Mouse (Mus musculus): Measurements from ENCODE around the gene Dner. TPM values are rescaled to one million over a fixed set of nuclear protein-coding genes. Genes with fewer than 3 reads are reported as not detected.

Gene Dner
- polyA plus RNA-seq, 1 experiment from 2014 or later: not detected

GRCm38 (mm10) chr1:84449566-84450278, 246.3 kb downstream of the Dner start:
- DNase-seq (ENCODE audit: low read depth, low spot score) (no peak), ATAC-seq (no peak)
- no peaks in the 10 kb centered on the region for H3K27me3 ChIP-seq
- in situ Hi-C loops (cut with MboI; ENCODE audit: low pct_unique_long_range_greater_than_20kb): loop anchor here (25.0 kb wide), 1 partner anchor 712 kb away; no protein-coding TSS in a partner anchor
- ChIA-PET POLR2A (no interaction called here), CTCF (no interaction called here)
- no peak for TF ChIP-seq CTCF (IDR thresholded peaks at IDR 0.05)

- DNase-seq (ENCODE audit: low read depth, low spot score): no peak
- POLR2A ChIA-PET: no interaction called here
- ATAC-seq: no peak
- in situ Hi-C loops (cut with MboI; ENCODE audit: low pct_unique_long_range_greater_than_20kb): no loop called here
- CTCF ChIA-PET: interaction anchor here (1.1 kb wide), 1 partner anchor 20 kb away, joined by 4 read pairs; no protein-coding TSS in a partner anchor
- no peak for TF ChIP-seq CTCF (IDR thresholded peaks at IDR 0.05)
- no peaks in the 10 kb centered on the region for H3K27me3 ChIP-seq
These were observed 252.4 kb downstream of the Dner start for GRCm38 (mm10) chr1:84443640-84444039.

- no peaks in the 10 kb centered on the region for H3K27me3 ChIP-seq
- ChIA-PET POLR2A (no interaction called here), CTCF (interaction anchor here (1.1 kb wide), 1 partner anchor 19 kb away, joined by 4 read pairs; no protein-coding TSS in a partner anchor)
- ATAC-seq (no peak), DNase-seq (ENCODE audit: low read depth, low spot score) (no peak)
- in situ Hi-C loops (cut with MboI; ENCODE audit: low pct_unique_long_range_greater_than_20kb): no loop called here
- TF ChIP-seq CTCF (IDR thresholded peaks at IDR 0.05): no peak
These were observed 253.0 kb downstream of the Dner start for GRCm38 (mm10) chr1:84443050-84443449.

- no peak for ATAC-seq
- POLR2A ChIA-PET: no interaction called here
- no peak for DNase-seq (ENCODE audit: low read depth, low spot score)
- no peak for TF ChIP-seq CTCF (IDR thresholded peaks at IDR 0.05)
- in situ Hi-C loops (cut with MboI; ENCODE audit: low pct_unique_long_range_greater_than_20kb): no loop called here
- CTCF ChIA-PET: no interaction called here
- H3K27me3 ChIP-seq: no peaks in the 10 kb centered on the region
These were observed 254.6 kb downstream of the Dner start for GRCm38 (mm10) chr1:84441419-84441818.

- no peaks in the 10 kb centered on the region for H3K27me3 ChIP-seq
- ATAC-seq (no peak), DNase-seq (ENCODE audit: low read depth, low spot score) (no peak)
- CTCF ChIA-PET: no interaction called here
- in situ Hi-C loops (cut with MboI; ENCODE audit: low pct_unique_long_range_greater_than_20kb): no loop called here
- POLR2A ChIA-PET: no interaction called here
- no peak for TF ChIP-seq CTCF (IDR thresholded peaks at IDR 0.05)
These were observed 258.5 kb downstream of the Dner start for GRCm38 (mm10) chr1:84437565-84437964.

GRCm38 (mm10) chr1:84436281-84436680, 259.7 kb downstream of the Dner start:
- DNase-seq (ENCODE audit: low read depth, low spot score) (no peak), ATAC-seq (no peak)
- ChIA-PET POLR2A (no interaction called here), CTCF (no interaction called here)
- TF ChIP-seq CTCF (IDR thresholded peaks at IDR 0.05): no peak
- no peaks in the 10 kb centered on the region for H3K27me3 ChIP-seq
- in situ Hi-C loops (cut with MboI; ENCODE audit: low pct_unique_long_range_greater_than_20kb): no loop called here

- ChIA-PET POLR2A (no interaction called here), CTCF (no interaction called here)
- H3K27me3 ChIP-seq: peaks cover 8% of the 10 kb centered on the region
- DNase-seq (ENCODE audit: low read depth, low spot score) (no peak), ATAC-seq (no peak)
- in situ Hi-C loops (cut with MboI; ENCODE audit: low pct_unique_long_range_greater_than_20kb): no loop called here
- peak; percentile 33 for TF ChIP-seq CTCF (IDR thresholded peaks at IDR 0.05)
These were observed 262.6 kb downstream of the Dner start for GRCm38 (mm10) chr1:84433291-84433980.

- ATAC-seq: no peak
- H3K27me3 ChIP-seq: peaks cover 8% of the 10 kb centered on the region
- TF ChIP-seq CTCF (IDR thresholded peaks at IDR 0.05): no peak
- ChIA-PET POLR2A (no interaction called here), CTCF (no interaction called here)
- DNase-seq (ENCODE audit: low read depth, low spot score): no peak
- in situ Hi-C loops (cut with MboI; ENCODE audit: low pct_unique_long_range_greater_than_20kb): no loop called here
These were observed 263.7 kb downstream of the Dner start for GRCm38 (mm10) chr1:84432311-84432710.

- H3K27me3 ChIP-seq: peaks cover 8% of the 10 kb centered on the region
- in situ Hi-C loops (cut with MboI; ENCODE audit: low pct_unique_long_range_greater_than_20kb): loop anchor here (10.0 kb wide), 1 partner anchor 156 kb away; no protein-coding TSS in a partner anchor
- CTCF ChIA-PET: no interaction called here
- POLR2A ChIA-PET: no interaction called here
- no peak for ATAC-seq
- no peak for TF ChIP-seq CTCF (IDR thresholded peaks at IDR 0.05)
- DNase-seq (ENCODE audit: low read depth, low spot score): no peak
These were observed 267.7 kb downstream of the Dner start for GRCm38 (mm10) chr1:84428331-84428730.

- ChIA-PET POLR2A (no interaction called here), CTCF (no interaction called here)
- no peak for DNase-seq (ENCODE audit: low read depth, low spot score)
- in situ Hi-C loops (cut with MboI; ENCODE audit: low pct_unique_long_range_greater_than_20kb): loop anchor here (10.0 kb wide), 1 partner anchor 157 kb away; no protein-coding TSS in a partner anchor
- TF ChIP-seq CTCF (IDR thresholded peaks at IDR 0.05): no peak
- ATAC-seq: no peak
- H3K27me3 ChIP-seq: peaks cover 8% of the 10 kb centered on the region
These were observed 268.3 kb downstream of the Dner start for GRCm38 (mm10) chr1:84427757-84428156.

GRCm38 (mm10) chr1:84426679-84427078, 269.3 kb downstream of the Dner start:
- in situ Hi-C loops (cut with MboI; ENCODE audit: low pct_unique_long_range_greater_than_20kb): loop anchor here (10.0 kb wide), 1 partner anchor 158 kb away; no protein-coding TSS in a partner anchor
- DNase-seq (ENCODE audit: low read depth, low spot score) (no peak), ATAC-seq (no peak)
- POLR2A ChIA-PET: no interaction called here
- TF ChIP-seq CTCF (IDR thresholded peaks at IDR 0.05): no peak
- H3K27me3 ChIP-seq: peaks cover 8% of the 10 kb centered on the region
- CTCF ChIA-PET: no interaction called here

Data from Patski (cell line).